Mouse (Mus musculus): Measurements from ENCODE around the gene Ror2.

- TF ChIP-seq TAL1 (IDR thresholded peaks at IDR 0.05; ENCODE audit: low read length) (no peak), GATA1 (IDR thresholded peaks at IDR 0.05; ENCODE audit: low read length) (no peak)
Measured at GRCm38 (mm10) chr13:53175041-53175440, 110.9 kb downstream of the Ror2 start.

Measured in erythroblast, embryonic 14.5 days (primary cell).